Mouse (Mus musculus): ENCODE results near the gene Rab3gap2.
"Not testable (repeated sequence)": the region's sequence is repeated elsewhere in the genome, so short reads cannot be mapped to it uniquely, and the experiment has no call there.

The Rab3gap2 gene

GRCm38 (mm10) chr1:185283247-185283646 is 79.3 kb downstream of the Rab3gap2 start:
- DNase-seq = peak in 1 of 2 experiments; percentile 60

- DNase-seq = peak; percentile 58 to 82
These were observed 80.8 kb downstream of the Rab3gap2 start for GRCm38 (mm10) chr1:185284740-185285139.

- DNase-seq = peak; percentile 85 to 87
These were observed 81.3 kb downstream of the Rab3gap2 start for GRCm38 (mm10) chr1:185285171-185285570.

- DNase-seq = no peak
These were observed 83.1 kb downstream of the Rab3gap2 start for GRCm38 (mm10) chr1:185287066-185287465.

GRCm38 (mm10) chr1:185289231-185289630 is 85.3 kb downstream of the Rab3gap2 start:
- DNase-seq = no peak

GRCm38 (mm10) chr1:185291336-185291735 is 87.4 kb downstream of the Rab3gap2 start:
- DNase-seq = no peak

- no peak for DNase-seq
These were observed 88.9 kb downstream of the Rab3gap2 start for GRCm38 (mm10) chr1:185292646-185293360.

GRCm38 (mm10) chr1:185296850-185297249 is 92.9 kb downstream of the Rab3gap2 start:
- no peak for DNase-seq

GRCm38 (mm10) chr1:185298496-185298895 is 94.6 kb downstream of the Rab3gap2 start:
- DNase-seq = no peak

GRCm38 (mm10) chr1:185302816-185303215 is 98.9 kb downstream of the Rab3gap2 start:
- DNase-seq = no peak

- no peak for DNase-seq
These were observed 102.9 kb downstream of the Rab3gap2 start for GRCm38 (mm10) chr1:185306836-185307235.

GRCm38 (mm10) chr1:185307645-185308044 is 103.7 kb downstream of the Rab3gap2 start:
- DNase-seq = no peak

GRCm38 (mm10) chr1:185308334-185308733 is 104.4 kb downstream of the Rab3gap2 start:
- DNase-seq = no peak

- DNase-seq = peak; percentile 21 to 60
These were observed 105.0 kb downstream of the Rab3gap2 start for GRCm38 (mm10) chr1:185308908-185309307.

- DNase-seq = no peak
These were observed 108.0 kb downstream of the Rab3gap2 start for GRCm38 (mm10) chr1:185311949-185312348.

- DNase-seq = no peak
These were observed 110.6 kb downstream of the Rab3gap2 start for GRCm38 (mm10) chr1:185314546-185314945.

- DNase-seq = peak; percentile 33 to 59
These were observed 112.1 kb downstream of the Rab3gap2 start for GRCm38 (mm10) chr1:185315846-185316568.

- DNase-seq = not testable (repeated sequence)
These were observed 123.9 kb downstream of the Rab3gap2 start for GRCm38 (mm10) chr1:185327754-185328345.

GRCm38 (mm10) chr1:185328721-185329610 is 125.0 kb downstream of the Rab3gap2 start, which contains the start of gene Iars2:
TSS of gene Iars2 (minus strand) at chr1:185329396.
- DNase-seq = peak; percentile 91 to 93

- no peak for DNase-seq
These were observed 125.9 kb downstream of the Rab3gap2 start for GRCm38 (mm10) chr1:185329851-185330250.

GRCm38 (mm10) chr1:185331364-185331763 is 127.4 kb downstream of the Rab3gap2 start:
- no peak for DNase-seq

GRCm38 (mm10) chr1:185331983-185332430 is 128.1 kb downstream of the Rab3gap2 start, which contains the start of gene Bpnt1:
TSS of gene Bpnt1 (plus strand) at chr1:185332149.
- DNase-seq = peak; percentile 87 to 96
